ENCODE assay signal across 8 mouse cellular contexts in genomic region chr11:69015644-69016441, GRCm38 (mm10). TPM values are rescaled to one million over a fixed set of nuclear protein-coding genes. Genes with fewer than 3 reads are reported as not detected.
A peak's percentile ranks its signal among the peaks of the same experiment; 100 is the strongest.
DNase-seq lines count a peak whose midpoint lies in the region; ATAC-seq and TF ChIP-seq lines count a peak whose summit lies in the region.

Ctc1 (plus strand) TSS chr11:69015911.

- no peaks in the 10 kb centered on the region for H3K36me3 ChIP-seq in forebrain, embryonic 15.5 days
- H3K36me3 ChIP-seq in lung, embryonic 14.5 days (ENCODE audit: insufficient read depth), result no peaks in the 10 kb centered on the region
- no peaks in the 10 kb centered on the region for H3K36me3 ChIP-seq in thymus, adult 2 months (ENCODE audit: control insufficient read depth, insufficient read depth, low read length)

- no peaks in the 10 kb centered on the region for H3K9me3 ChIP-seq in forebrain, embryonic 15.5 days
- no peaks in the 10 kb centered on the region for H3K9me3 ChIP-seq in lung, embryonic 14.5 days (ENCODE audit: low read depth, low read length)

- H3K27ac ChIP-seq in forebrain, embryonic 15.5 days (replicated peaks), result peak within 1 kb of the TSS; percentile 94
- peak within 1 kb of the TSS; percentile 93 for H3K27ac ChIP-seq in layer of hippocampus, adult 2 months
- H3K27ac ChIP-seq in lung, embryonic 14.5 days (ENCODE audit: low read depth), result peak within 1 kb of the TSS; percentile 95
- H3K27ac ChIP-seq in olfactory bulb, adult 2 months (ENCODE audit: insufficient read depth, low read depth, low read length), result peak within 1 kb of the TSS; percentile 22
- H3K27ac ChIP-seq in thymus, adult 2 months (ENCODE audit: control insufficient read depth, insufficient read depth, low read length), result peak within 1 kb of the TSS; percentile 60; the same call in 1 of the 2 replicates

- intact Hi-C loops in heart, postnatal 25 days (cut with DNase I), result loop anchor here (2.0 kb wide), 1 partner anchor 19 kb away; no protein-coding TSS in a partner anchor

- no peak; the same call in 1 of the 2 replicates for TF ChIP-seq POLR2A in olfactory bulb, adult 2 months (IDR thresholded peaks at IDR 0.05; ENCODE audit: insufficient read depth, low read depth, low read length)
- TF ChIP-seq POLR2A in thymus, adult 2 months (IDR thresholded peaks at IDR 0.05; ENCODE audit: control insufficient read depth, extremely low read depth, insufficient read depth, low read length, poor library complexity), result peak; percentile 81

- WGBS in forebrain, embryonic 15.5 days, result 3% methylated on average over 38 of the region's 38 CpGs
- WGBS in lung, embryonic 14.5 days, result 2% methylated on average over 38 of the region's 38 CpGs
- under 1% methylated on average over 38 of the region's 38 CpGs for WGBS in olfactory bulb, adult 2 months
- WGBS in thymus, adult 2 months, result 1% methylated on average over 38 of the region's 38 CpGs

- peak within 1 kb of the TSS; percentile 60 for H3K4me2 ChIP-seq in forebrain, embryonic 15.5 days (replicated peaks)
- H3K4me2 ChIP-seq in lung, embryonic 14.5 days, result peak within 1 kb of the TSS; percentile 82

- H3K27me3 ChIP-seq in forebrain, embryonic 15.5 days, result no peaks in the 10 kb centered on the region
- no peaks in the 10 kb centered on the region for H3K27me3 ChIP-seq in lung, embryonic 14.5 days (ENCODE audit: insufficient read depth, low read length)
- H3K27me3 ChIP-seq in thymus, adult 2 months (ENCODE audit: control insufficient read depth, insufficient read depth, low read length), result no peaks in the 10 kb centered on the region

- H3K4me3 ChIP-seq in forebrain, embryonic 15.5 days, result peak within 1 kb of the TSS; percentile 68
- peak within 1 kb of the TSS; percentile 56 for H3K4me3 ChIP-seq in layer of hippocampus, adult 2 months
- H3K4me3 ChIP-seq in lung, embryonic 14.5 days (ENCODE audit: low read depth, low read length), result peak within 1 kb of the TSS; percentile 63
- peak within 1 kb of the TSS; percentile 52 for H3K4me3 ChIP-seq in olfactory bulb, adult 2 months (ENCODE audit: insufficient read depth, low read depth, low read length)
- H3K4me3 ChIP-seq in thymus, adult 2 months (ENCODE audit: control insufficient read depth, insufficient read depth, low read length), result peak within 1 kb of the TSS; percentile 83

- H3K9ac ChIP-seq in forebrain, embryonic 15.5 days (replicated peaks), result peak within 1 kb of the TSS; percentile 94
- peak within 1 kb of the TSS; percentile 94 for H3K9ac ChIP-seq in lung, embryonic 14.5 days

- H3K4me1 ChIP-seq in forebrain, embryonic 15.5 days, result peaks cover 30% of the 10 kb centered on the region
- H3K4me1 ChIP-seq in lung, embryonic 14.5 days (ENCODE audit: insufficient read depth), result peaks cover 4% of the 10 kb centered on the region; the same call in 1 of the 2 replicates
- H3K4me1 ChIP-seq in olfactory bulb, adult 2 months (ENCODE audit: control insufficient read depth, insufficient read depth, low read length), result peaks cover 2% of the 10 kb centered on the region; the same call in 1 of the 2 replicates
- peaks cover 5% of the 10 kb centered on the region for H3K4me1 ChIP-seq in thymus, adult 2 months (replicated peaks; ENCODE audit: control insufficient read depth, insufficient read depth, low read length)

- DNase-seq in ES-CJ7 (ENCODE audit: low read depth, low spot score), result peak; percentile 99
- DNase-seq in cerebellum, adult 11 months, result peak; percentile 85
- DNase-seq in heart, postnatal 25 days (ENCODE audit: low spot score), result peak; percentile 82
- DNase-seq in layer of hippocampus, adult 2 months (ENCODE audit: low spot score in 2 of 2), result peak; percentile 87 to 90
- peak; percentile 97 for DNase-seq in lung, embryonic 14.5 days
- peak; percentile 91 for DNase-seq in thymus, adult 2 months

- ATAC-seq in forebrain, embryonic 15.5 days (replicated peaks), result peak; percentile 96
- peak; percentile 97 for ATAC-seq in lung, embryonic 14.5 days (ENCODE audit: insufficient read depth)

- TF ChIP-seq CTCF in layer of hippocampus, adult 2 months (conservative IDR thresholded peaks at IDR 0.05), result peak; percentile 83
- TF ChIP-seq CTCF in lung, embryonic 14.5 days (IDR thresholded peaks at IDR 0.05; ENCODE audit: low read depth), result peak; percentile 88
- peak; percentile 90; the same call in 1 of the 2 replicates for TF ChIP-seq CTCF in olfactory bulb, adult 2 months (IDR thresholded peaks at IDR 0.05; ENCODE audit: insufficient read depth, low read depth, low read length)
- TF ChIP-seq CTCF in thymus, adult 2 months (IDR thresholded peaks at IDR 0.05; ENCODE audit: borderline replicate concordance, control insufficient read depth, extremely low read depth, insufficient read depth, low read length, poor library complexity), result peak; percentile 83; the same call in 1 of the 2 replicates

RNA-seq across cellular contexts. Expression of gene Ctc1, which starts in this region (rescaled TPM):
- 65.9 and 67.8 TPM in 2 replicates for polyA plus RNA-seq in forebrain, embryonic 15.5 days (2015; fragmentation: Nextera tagmentation; extraction: Ambion mirVana)
- 10 to 100 TPM; 11.5 to 13.7 TPM for total RNA-seq in heart, postnatal 25 days (2021)
- total RNA-seq in layer of hippocampus, adult 2 months (2021), result 10 to 100 TPM; 40.3 to 43.1 TPM
- polyA plus RNA-seq in lung, embryonic 14.5 days (2014; fragmentation: Nextera tagmentation; extraction: Ambion mirVana), result 59.3 and 63.6 TPM in 2 replicates
- not detected in 2 replicates for polyA plus RNA-seq in olfactory bulb, adult 2 months (2012; ENCODE audit: insufficient read depth, insufficient read length, low replicate concordance, missing spikeins)
- polyA plus RNA-seq in thymus, adult 2 months (2012; rRNA removed), result 57.8 and 64.4 TPM in 2 replicates

Comparison
In these comparisons a context has a peak if more than half of its experiments do, and no peak if none do; other contexts are left out.
1. Peak in every context shown above with its lines: DNase-seq, ATAC-seq, H3K4me3 ChIP-seq and H3K27ac ChIP-seq.
2. H3K27ac ChIP-seq: peak in every context shown above with its lines; median percentile 95 in lung, embryonic 14.5 days; 94 in forebrain, embryonic 15.5 days; 93 in layer of hippocampus, adult 2 months; 60 in thymus, adult 2 months; 22 in olfactory bulb, adult 2 months.